Mouse (Mus musculus) MEL (cell line): ENCODE results near the gene Lrba. TPM values are rescaled to one million over a fixed set of nuclear protein-coding genes. Genes with fewer than 3 reads are reported as not detected.

ENCODE experiments used
- DNase-seq: peaks from one replicate; pipeline ENCODE4 v3.0.0; 2011; ENCODE audit warnings: low read depth, low spot score
- H3K27ac ChIP-seq: 2 replicates; pipeline ENCODE4 v1.5.1; 2012; ENCODE audit warnings: low read depth, mild to moderate bottlenecking, control low read depth, low read length, moderate library complexity; ENCODE audit not compliant: control insufficient read depth
- H3K27me3 ChIP-seq, 2 experiments: fragments of 150-350 bp in 1 of 2; sonication (generic) in 1 of 2; 2 replicates each; pipeline ENCODE4 v1.6.1; 2012; ENCODE audit warnings: low read length in 2 of 2, mild to moderate bottlenecking in 2 of 2, improper control_type of control experiment in 1 of 2, moderate library complexity in 1 of 2; ENCODE audit not compliant: insufficient read depth in 2 of 2, control insufficient read depth in 1 of 2
- H3K36me3 ChIP-seq, 2 experiments: 2 replicates each; pipeline ENCODE4 v1.6.1; 2012 to 2014; ENCODE audit warnings: low read length in 2 of 2, improper control_type of control experiment in 1 of 2, inconsistent platforms in 1 of 2, mild to moderate bottlenecking in 1 of 2; ENCODE audit not compliant: insufficient read depth in 2 of 2, control insufficient read depth in 1 of 2
- H3K4me1 ChIP-seq, 2 experiments: fragments of 150-350 bp in 1 of 2; sonication (generic) in 1 of 2; 2 replicates each; pipeline ENCODE4 v1.6.1; 2012; ENCODE audit warnings: low read length in 2 of 2, improper control_type of control experiment in 1 of 2, mild to moderate bottlenecking in 1 of 2; ENCODE audit not compliant: insufficient read depth in 2 of 2, control insufficient read depth in 1 of 2
- H3K4me3 ChIP-seq, 2 experiments: fragments of 150-350 bp in 1 of 2; sonication (generic) in 1 of 2; 2 replicates each; pipeline ENCODE4 v1.5.1; 2012; ENCODE audit warnings: low read depth in 2 of 2, low read length in 2 of 2, mild to moderate bottlenecking in 2 of 2, moderate library complexity in 2 of 2, control low read depth in 1 of 2, improper control_type of control experiment in 1 of 2; ENCODE audit not compliant: control insufficient read depth in 1 of 2, insufficient read depth in 1 of 2
- H3K79me2 ChIP-seq: 2 replicates; pipeline ENCODE4 v1.6.1; 2012; ENCODE audit warnings: mild to moderate bottlenecking, low read length, moderate library complexity; ENCODE audit not compliant: control insufficient read depth, poor library complexity, insufficient read depth
- H3K9ac ChIP-seq: 2 replicates; pipeline ENCODE4 v1.6.1; 2012; ENCODE audit warnings: low read depth, mild to moderate bottlenecking, control low read depth, low read length, moderate library complexity; ENCODE audit not compliant: control insufficient read depth, poor library complexity, severe bottlenecking
- H3K9me3 ChIP-seq: fragments of 150-350 bp; sonication (generic); replicated peaks from 2 replicates; pipeline ENCODE4 v1.6.1; 2012; ENCODE audit warnings: mild to moderate bottlenecking, low read length, improper control_type of control experiment, moderate library complexity; ENCODE audit not compliant: insufficient read depth
- CHD1 ChIP-seq: IDR thresholded peaks from 2 replicates; pipeline ENCODE4 v1.6.1; 2012; ENCODE audit warnings: low read depth, mild to moderate bottlenecking, inconsistent platforms, low read length, improper control_type of control experiment
- E2F4 ChIP-seq: IDR thresholded peaks from 2 replicates; pipeline ENCODE4 v1.6.1; 2011; ENCODE audit warnings: low read depth, low read length, improper control_type of control experiment, borderline replicate concordance
- ELF1 ChIP-seq: IDR thresholded peaks from 2 replicates; pipeline ENCODE4 v1.6.1; 2014; ENCODE audit warnings: low read depth, mild to moderate bottlenecking, inconsistent platforms, low read length, improper control_type of control experiment, moderate library complexity
- EP300 ChIP-seq, 2 experiments: IDR thresholded peaks; 2 replicates each; pipeline ENCODE4 v1.6.1; 2011; ENCODE audit warnings: improper control_type of control experiment in 2 of 2, low read length in 2 of 2, low read depth in 1 of 2, mild to moderate bottlenecking in 1 of 2
- HCFC1 ChIP-seq: IDR thresholded peaks from 2 replicates; pipeline ENCODE4 v1.6.1; 2012; ENCODE audit warnings: low read depth, mild to moderate bottlenecking, inconsistent platforms, low read length, improper control_type of control experiment, moderate library complexity
- MAZ ChIP-seq: IDR thresholded peaks from 2 replicates; pipeline ENCODE4 v1.6.1; 2012; ENCODE audit warnings: low read depth, mild to moderate bottlenecking, inconsistent platforms, low read length, improper control_type of control experiment
- MEF2A ChIP-seq: IDR thresholded peaks from 2 replicates; pipeline ENCODE4 v1.6.1; 2014; ENCODE audit warnings: low read depth, mild to moderate bottlenecking, inconsistent platforms, low read length, improper control_type of control experiment; ENCODE audit not compliant: poor library complexity, insufficient replicate concordance, severe bottlenecking; ENCODE audit errors: extremely low read depth
- POLR2A ChIP-seq, 2 experiments: IDR thresholded peaks; 2 replicates each; pipeline ENCODE4 v1.6.1; 2011 to 2012; ENCODE audit warnings: low read length in 2 of 2, mild to moderate bottlenecking in 2 of 2, control low read depth in 1 of 2, improper control_type of control experiment in 1 of 2, low read depth in 1 of 2, moderate library complexity in 1 of 2; ENCODE audit not compliant: control insufficient read depth in 1 of 2, insufficient read depth in 1 of 2, poor library complexity in 1 of 2
- POLR2AphosphoS2 ChIP-seq: IDR thresholded peaks from 2 replicates; pipeline ENCODE4 v1.6.1; 2011; ENCODE audit warnings: low read length, improper control_type of control experiment
- SMC3 ChIP-seq: IDR thresholded peaks from 2 replicates; pipeline ENCODE4 v1.6.1; 2011; ENCODE audit warnings: low read depth, low read length, improper control_type of control experiment
- TAL1 ChIP-seq: IDR thresholded peaks from 2 replicates; pipeline ENCODE4 v1.6.1; 2012; ENCODE audit warnings: mild to moderate bottlenecking, inconsistent platforms, low read length, moderate library complexity, mixed read lengths
- UBTF ChIP-seq: IDR thresholded peaks from 2 replicates; pipeline ENCODE4 v1.6.1; 2012; ENCODE audit warnings: low read depth, mild to moderate bottlenecking, inconsistent platforms, low read length, improper control_type of control experiment, moderate library complexity, borderline replicate concordance; ENCODE audit not compliant: insufficient read depth
- USF2 ChIP-seq, 2 experiments: IDR thresholded peaks; 2 replicates each; pipeline ENCODE4 v1.6.1; 2011 to 2012; ENCODE audit warnings: improper control_type of control experiment in 2 of 2, low read length in 2 of 2, borderline replicate concordance in 1 of 2, inconsistent platforms in 1 of 2, low read depth in 1 of 2, mild to moderate bottlenecking in 1 of 2; ENCODE audit not compliant: insufficient read depth in 1 of 2
- ZC3H11A ChIP-seq: IDR thresholded peaks from 2 replicates; pipeline ENCODE4 v1.6.1; 2012; ENCODE audit warnings: low read depth, mild to moderate bottlenecking, inconsistent platforms, low read length, improper control_type of control experiment
- ZKSCAN1 ChIP-seq: IDR thresholded peaks from 2 replicates; pipeline ENCODE4 v1.6.1; 2012; ENCODE audit warnings: low read depth, mild to moderate bottlenecking, inconsistent platforms, low read length, improper control_type of control experiment, moderate library complexity
- ZMIZ1 ChIP-seq: IDR thresholded peaks from 2 replicates; pipeline ENCODE4 v1.6.1; 2012; ENCODE audit warnings: low read depth, mild to moderate bottlenecking, inconsistent platforms, low read length, improper control_type of control experiment, moderate library complexity
- polyA plus RNA-seq, 2 experiments: library from polyadenylated mRNA; stranded (reverse) in 1 of 2; unstranded in 1 of 2; fragments of >175 nt in 1 of 2; fragments of >200 nt in 1 of 2; gene quantifications; 2 replicates each; pipeline versions ENCODE4 v1.2.1 to v1.2.4; 2012; ENCODE audit warnings: low replicate concordance in 2 of 2, low read depth in 1 of 2; ENCODE audit not compliant: insufficient read length in 2 of 2, insufficient read depth in 1 of 2, missing spikeins in 1 of 2
- total RNA-seq: library from RNA; depleted of rRNA; stranded (reverse); fragments of 300-350 nt; gene quantifications from 2 replicates; pipeline ENCODE4 v1.2.3, GENCODE M21; 2012

Gene Lrba
- total and polyA plus RNA-seq, 3 experiments = 10.9 to 17.9 TPM; not detected in 1

- TF ChIP-seq MEF2A (no peak), EP300 (IDR thresholded peaks at IDR 0.05; ENCODE audit: low read depth in 1 of 2, low read length in 2 of 2) (no peak), UBTF (no peak), ZMIZ1 (no peak), USF2 (IDR thresholded peaks at IDR 0.05; ENCODE audit: borderline replicate concordance in 1 of 2, insufficient read depth in 1 of 2, low read depth in 1 of 2, low read length in 2 of 2) (no peak), ZKSCAN1 (no peak)
Observed at GRCm38 (mm10) chr3:86784051-86784450, 559.6 kb downstream of the Lrba start (continued).

DNA sequence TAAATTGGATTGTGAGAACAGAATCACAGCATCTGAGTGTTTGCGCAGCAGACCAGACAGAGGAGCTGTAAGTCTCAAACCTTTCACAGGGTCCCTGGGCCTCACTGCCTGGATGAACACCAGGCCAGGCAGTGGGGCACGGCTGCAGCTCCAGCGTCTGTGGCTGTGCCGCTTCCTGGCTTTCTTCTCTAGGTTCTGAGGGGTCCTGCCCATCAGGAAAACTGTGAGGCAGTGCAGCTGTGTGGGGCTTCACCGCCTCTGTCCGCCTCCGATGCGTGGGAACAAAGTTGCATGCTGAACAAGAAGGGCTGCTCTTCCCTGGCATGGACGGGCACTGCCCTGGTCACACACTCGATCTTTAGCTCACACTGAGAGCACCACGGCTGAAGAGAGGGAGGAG is 560.5 kb downstream of the Lrba start:
- no peaks in the 10 kb centered on the region for H3K4me1 ChIP-seq
- H3K9ac ChIP-seq = no peak overlapping the region
- H3K9me3 ChIP-seq = no peaks in the 10 kb centered on the region
- DNase-seq = no peak
- H3K36me3 ChIP-seq = no peaks in the 10 kb centered on the region
- no peaks in the 10 kb centered on the region for H3K27me3 ChIP-seq
- no peaks in the 10 kb centered on the region for H3K79me2 ChIP-seq
- H3K4me3 ChIP-seq = no peak overlapping the region
- H3K27ac ChIP-seq = no peak overlapping the region
- TF ChIP-seq ZMIZ1 (no peak), UBTF (no peak), E2F4 (no peak), ZC3H11A (no peak), CHD1 (no peak), USF2 (IDR thresholded peaks at IDR 0.05; ENCODE audit: borderline replicate concordance in 1 of 2, insufficient read depth in 1 of 2, low read depth in 1 of 2, low read length in 2 of 2) (no peak), SMC3 (no peak), EP300 (IDR thresholded peaks at IDR 0.05; ENCODE audit: low read depth in 1 of 2, low read length in 2 of 2) (no peak), HCFC1 (no peak), POLR2A (IDR thresholded peaks at IDR 0.05; ENCODE audit: control insufficient read depth in 1 of 2, insufficient read depth in 1 of 2, low read depth in 1 of 2, low read length in 2 of 2, poor library complexity in 1 of 2) (no peak), POLR2AphosphoS2 (no peak), MAZ (no peak)

GRCm38 (mm10) chr3:86786280-86786679 is 561.8 kb downstream of the Lrba start:
- no peak for DNase-seq
- H3K9ac ChIP-seq = no peak overlapping the region
- no peak overlapping the region for H3K4me3 ChIP-seq
- H3K27ac ChIP-seq = no peak overlapping the region
- H3K4me1 ChIP-seq = no peaks in the 10 kb centered on the region
- no peaks in the 10 kb centered on the region for H3K36me3 ChIP-seq
- H3K9me3 ChIP-seq = no peaks in the 10 kb centered on the region
- H3K27me3 ChIP-seq = no peaks in the 10 kb centered on the region
- TF ChIP-seq TAL1 (no peak), ELF1 (no peak), HCFC1 (no peak)
- H3K79me2 ChIP-seq = no peaks in the 10 kb centered on the region
